Mouse (Mus musculus) cerebellum, adult 18-20 months (tissue): ENCODE data around the gene Ndufa7.

ENCODE experiments used
- DNase-seq, 2 experiments: peaks; one replicate each; pipeline ENCODE4 v3.0.0; 2021

The Ndufa7 gene

GRCm38 (mm10) chr17:33824084-33824996 lies at the start of gene Ndufa7, which contains the start of gene Rps28:
Ndufa7 (plus strand) TSS chr17:33824572.
Rps28 (minus strand) TSS chr17:33824562.
- peak; percentile 96 to 97 for DNase-seq

DNA sequence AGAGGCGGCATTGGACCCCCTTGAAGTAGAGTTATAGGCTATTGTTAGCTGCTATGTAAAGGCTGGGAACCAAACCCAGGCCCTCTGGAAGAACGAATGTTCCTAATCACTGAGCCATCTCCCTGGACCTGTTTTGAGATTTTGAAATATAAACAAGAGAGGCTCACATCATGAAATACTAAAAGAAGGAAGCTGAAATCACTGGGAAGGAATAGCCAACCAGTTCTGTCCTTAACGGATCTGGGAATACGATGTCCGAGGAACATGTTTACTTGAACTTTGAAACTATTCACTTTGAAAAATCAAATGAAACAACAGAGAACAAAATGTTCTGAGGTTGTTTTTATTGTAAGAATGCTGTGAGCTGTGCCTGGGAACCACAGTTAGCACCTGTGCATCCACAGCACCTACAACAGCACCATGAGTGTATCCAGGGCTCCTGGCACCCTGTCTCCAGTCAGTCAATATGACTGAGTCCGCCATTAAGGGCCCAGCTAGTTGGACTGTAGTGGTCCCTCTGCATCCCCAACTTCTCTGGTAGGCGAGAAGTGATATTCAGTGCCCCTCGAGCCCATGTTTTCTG lies 49.7 kb upstream of the Ndufa7 start:
- DNase-seq: no peak

- DNase-seq: no peak
These were observed 49.1 kb upstream of the Ndufa7 start for GRCm38 (mm10) chr17:33775287-33775686.

- peak; percentile 40 to 42 for DNase-seq
These were observed 45.0 kb upstream of the Ndufa7 start for GRCm38 (mm10) chr17:33779271-33779966.

DNA sequence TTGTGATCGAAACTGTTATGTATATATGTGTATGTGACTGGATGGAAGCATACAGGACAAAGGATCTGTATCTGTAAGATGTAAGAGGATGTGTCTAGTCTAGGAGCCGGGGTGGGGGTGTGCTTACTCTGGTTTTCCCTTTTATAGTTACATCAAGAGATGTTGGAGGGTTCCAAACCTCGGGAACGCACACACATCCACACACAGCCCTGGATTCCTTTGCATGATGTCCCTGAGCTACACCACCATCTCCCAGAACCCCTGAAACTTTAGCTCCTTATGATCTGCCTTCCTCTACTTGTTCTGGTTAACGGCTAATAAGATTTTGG lies 44.4 kb upstream of the Ndufa7 start:
- DNase-seq: no peak

DNA sequence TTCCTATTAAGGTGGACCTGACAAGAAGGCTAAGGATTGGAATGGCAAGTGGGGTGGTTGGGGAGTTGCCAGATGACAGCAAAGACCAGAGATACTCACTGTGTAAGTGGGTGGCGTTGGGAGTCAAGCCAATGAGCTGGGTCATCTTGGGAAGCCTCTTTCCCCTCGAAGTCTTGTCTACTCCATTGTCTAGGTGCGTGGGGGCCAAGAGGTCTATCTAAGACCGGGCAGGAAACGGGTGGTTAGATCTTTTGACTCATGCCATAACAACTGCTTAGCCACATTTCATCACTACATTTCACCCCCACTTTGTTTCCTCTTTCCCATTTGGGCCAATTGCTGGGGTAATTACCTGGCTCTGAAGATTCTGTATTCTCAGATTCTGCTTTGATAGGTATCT lies 43.9 kb upstream of the Ndufa7 start:
- no peak for DNase-seq

DNA sequence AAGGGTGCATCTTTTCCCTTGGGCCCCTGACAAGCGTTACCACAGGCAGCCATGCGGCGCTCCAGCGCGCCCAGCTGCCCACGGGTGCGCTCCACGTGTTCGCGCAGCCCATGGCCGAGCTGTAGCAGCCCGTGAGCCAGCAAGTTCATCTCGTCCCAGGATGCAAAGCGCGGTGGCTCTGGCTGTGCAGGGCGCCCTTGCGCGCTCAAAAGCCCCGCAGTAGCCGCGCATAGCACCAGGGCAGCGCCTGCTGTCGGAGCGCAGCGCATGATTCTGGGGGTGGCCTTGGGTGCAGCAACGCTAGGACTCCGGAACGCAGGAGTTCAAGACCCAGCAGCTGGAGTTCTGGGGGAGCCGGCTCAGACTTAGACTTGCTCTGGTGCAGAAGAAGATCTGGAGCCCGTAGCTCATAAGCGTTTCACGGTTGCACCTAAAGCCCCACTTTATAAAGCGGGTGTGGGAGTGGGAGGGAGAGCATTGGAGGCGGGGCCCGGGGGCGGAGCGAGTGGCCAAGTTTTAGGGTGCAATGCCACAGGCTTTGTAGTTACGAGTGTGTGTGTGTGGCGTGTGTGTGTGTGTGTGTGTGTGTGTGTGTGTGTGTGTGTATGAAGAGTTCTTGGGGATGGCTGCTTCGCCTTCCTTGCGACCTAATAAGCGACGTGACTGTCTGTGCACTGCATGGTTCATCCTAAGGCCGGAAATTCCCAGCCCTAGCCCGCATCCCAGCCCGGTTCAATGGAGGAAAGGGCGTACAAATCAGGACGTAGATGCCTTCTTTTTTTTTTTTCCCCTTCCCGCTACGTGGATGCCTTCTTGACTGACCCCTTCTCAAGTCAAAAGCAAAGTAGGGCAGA lies 43.0 kb upstream of the Ndufa7 start, which contains the start of gene Angptl4:
TSS of gene Angptl4 (minus strand) at position 707 of the 854 bp plus-strand sequence.
- DNase-seq: peak; percentile 20 to 30

- DNase-seq: no peak
These were observed 42.3 kb upstream of the Ndufa7 start for GRCm38 (mm10) chr17:33782067-33782466.

DNA sequence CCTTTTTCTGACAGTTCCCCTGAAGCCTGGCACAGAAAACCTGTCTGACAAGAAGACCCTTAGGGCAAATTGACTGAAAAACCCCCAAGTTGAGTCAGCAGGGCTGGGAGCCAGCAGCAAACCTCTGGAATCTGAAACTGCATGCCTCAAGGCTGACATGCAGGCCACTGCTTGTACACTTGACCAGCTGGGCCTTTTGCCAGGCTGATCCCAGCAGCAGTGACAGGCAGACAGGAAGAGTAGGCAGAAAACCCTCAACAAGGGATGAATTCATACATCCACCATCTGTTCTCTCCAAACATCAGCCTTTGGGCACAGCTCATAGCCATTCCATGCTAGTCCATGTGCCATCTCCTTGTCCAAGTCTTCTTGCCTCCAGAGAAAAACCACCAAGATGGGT lies 41.0 kb upstream of the Ndufa7 start:
- peak in 1 of 2 experiments; percentile 7 for DNase-seq

- DNase-seq: no peak
These were observed 39.4 kb upstream of the Ndufa7 start for GRCm38 (mm10) chr17:33784939-33785338.

DNA sequence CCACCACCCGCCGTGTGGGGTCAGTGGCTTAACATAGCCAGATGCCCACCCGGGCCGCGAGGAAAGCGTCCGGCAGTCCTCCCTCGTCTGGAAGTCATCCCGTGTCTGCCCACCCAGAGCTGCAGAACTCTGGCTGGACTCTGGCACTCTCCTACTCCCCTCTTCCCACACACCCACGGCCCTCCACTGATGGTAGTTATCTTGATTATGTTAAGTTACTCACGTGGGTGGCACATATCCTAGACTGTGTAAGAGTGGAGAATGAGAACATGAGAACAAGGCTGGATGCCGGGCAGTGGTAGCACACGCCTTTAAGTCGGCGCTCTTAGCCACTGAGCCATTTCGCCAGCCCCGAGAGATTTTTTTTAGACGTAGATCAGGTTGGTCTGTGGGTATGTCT lies 38.0 kb upstream of the Ndufa7 start:
- DNase-seq: no peak

- DNase-seq: no peak
These were observed 35.6 kb upstream of the Ndufa7 start for GRCm38 (mm10) chr17:33788732-33789131.

DNA sequence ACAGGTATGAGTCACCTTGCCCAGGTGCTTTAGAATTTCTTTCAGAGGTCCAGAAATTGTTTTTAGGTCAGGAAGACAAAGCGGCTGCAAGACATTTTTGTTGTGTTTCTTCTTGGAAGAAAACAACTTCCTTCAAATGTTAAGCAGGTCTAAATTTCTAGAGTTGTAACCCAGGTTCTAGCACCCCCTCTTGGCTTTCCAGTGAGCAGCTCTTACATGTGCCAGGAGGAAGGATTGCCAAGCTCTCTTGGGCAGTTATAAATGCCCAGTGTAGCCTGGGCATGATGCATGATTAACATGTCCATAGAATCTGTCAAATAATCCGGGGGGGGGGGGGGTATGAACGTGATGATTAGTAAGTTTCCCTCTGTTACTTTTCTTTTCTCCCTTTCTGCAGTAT lies 26.1 kb upstream of the Ndufa7 start:
- no peak for DNase-seq

GRCm38 (mm10) chr17:33799277-33799676 lies 25.1 kb upstream of the Ndufa7 start:
- DNase-seq: no peak

DNA sequence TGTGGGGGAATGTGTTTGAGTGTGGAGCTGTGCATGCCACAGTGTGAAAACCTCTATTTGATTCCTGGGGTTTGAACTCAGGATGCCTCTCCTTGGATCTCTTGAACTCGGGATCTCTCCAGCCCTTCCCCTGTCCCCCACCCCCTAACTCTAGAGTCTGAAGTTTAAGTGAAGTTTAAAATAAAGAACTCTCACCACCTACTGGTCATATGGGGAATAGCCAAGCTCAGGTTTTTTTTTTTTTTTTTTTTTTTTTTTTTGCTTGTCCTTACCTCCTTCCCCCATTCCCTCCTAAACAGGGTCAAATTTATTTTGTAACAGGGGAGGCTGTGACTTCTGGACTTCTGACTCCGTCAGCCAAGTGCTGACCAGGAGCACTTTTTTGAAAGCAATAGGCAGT lies 22.2 kb upstream of the Ndufa7 start:
- DNase-seq: no peak

DNA sequence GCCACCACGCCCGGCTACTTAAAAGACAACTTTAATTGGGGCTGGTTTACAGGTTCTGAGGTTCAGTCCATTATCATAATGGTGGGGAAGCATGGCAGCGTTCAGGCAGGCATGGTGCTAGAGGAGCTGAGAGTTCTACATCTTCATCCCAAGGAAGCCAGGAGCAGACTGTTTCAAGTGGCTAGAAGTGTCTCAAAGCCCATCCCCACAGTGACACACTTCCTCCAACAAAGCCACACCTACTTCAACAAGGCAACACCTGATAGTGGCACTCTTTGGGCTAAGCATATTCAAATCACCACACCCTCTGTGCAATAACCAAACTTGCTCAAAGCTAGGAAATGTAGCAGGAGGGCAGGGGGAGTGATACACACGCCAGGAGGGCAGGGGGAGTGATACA lies 20.2 kb upstream of the Ndufa7 start:
- no peak for DNase-seq

DNA sequence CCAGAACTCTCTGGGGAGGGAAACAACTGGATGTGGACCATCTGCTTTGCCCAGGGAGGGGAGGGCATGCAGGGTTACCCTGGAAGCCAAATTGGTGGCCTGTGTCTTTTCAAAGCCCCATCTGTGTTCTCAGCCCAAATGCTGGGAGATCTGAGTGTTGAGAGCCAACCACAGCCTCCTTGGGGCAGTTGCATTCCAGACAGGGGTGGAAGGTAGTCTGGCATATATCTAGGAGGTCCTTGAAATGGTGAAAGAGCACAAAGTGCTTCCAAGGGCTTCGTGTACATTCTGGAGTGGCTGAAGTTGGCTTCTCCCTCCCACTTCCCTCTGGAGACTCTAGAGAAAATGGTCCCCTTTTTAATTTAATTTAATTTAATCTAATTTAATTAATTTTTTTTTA lies 19.6 kb upstream of the Ndufa7 start:
- no peak for DNase-seq

GRCm38 (mm10) chr17:33807181-33807888 lies 17.0 kb upstream of the Ndufa7 start:
- DNase-seq: no peak

DNA sequence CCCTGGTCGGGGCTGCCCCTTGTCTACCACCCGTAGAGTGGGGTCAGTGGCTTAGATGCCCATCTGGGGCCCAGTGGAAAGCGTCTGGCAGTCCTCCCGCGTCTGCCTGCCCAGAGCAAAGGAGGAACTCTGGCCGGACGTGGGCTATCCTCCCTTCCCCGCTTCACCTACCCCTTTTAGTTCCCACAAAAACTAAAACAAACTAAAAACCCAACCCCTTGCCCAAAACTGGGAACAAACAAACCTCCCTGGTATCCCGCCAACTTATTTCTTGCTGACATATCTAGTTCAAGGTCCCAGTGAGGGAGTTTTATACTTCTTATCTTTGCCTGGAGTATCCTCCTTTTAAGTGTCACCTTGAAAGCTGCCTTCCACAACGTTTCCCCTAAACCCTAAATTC lies 16.2 kb upstream of the Ndufa7 start:
- DNase-seq: no peak

- DNase-seq: peak; percentile 73 to 81
These were observed 13.8 kb upstream of the Ndufa7 start, which contains the start of gene Kank3 for GRCm38 (mm10) chr17:33810334-33811141. Kank3 (plus strand) TSS chr17:33810519.

- DNase-seq: no peak
These were observed 13.2 kb upstream of the Ndufa7 start for GRCm38 (mm10) chr17:33811142-33811516.
